Mouse (Mus musculus): ENCODE measurements at regions not wholly inside any gene's neighbourhood (a gene's known extent, or its start where the extent isn't known, plus 50 kb on each side); places are given as distances from the start of the nearest gene placed in this dataset.
A peak's percentile ranks its signal among the peaks of the same experiment; 100 is the strongest.

DNA sequence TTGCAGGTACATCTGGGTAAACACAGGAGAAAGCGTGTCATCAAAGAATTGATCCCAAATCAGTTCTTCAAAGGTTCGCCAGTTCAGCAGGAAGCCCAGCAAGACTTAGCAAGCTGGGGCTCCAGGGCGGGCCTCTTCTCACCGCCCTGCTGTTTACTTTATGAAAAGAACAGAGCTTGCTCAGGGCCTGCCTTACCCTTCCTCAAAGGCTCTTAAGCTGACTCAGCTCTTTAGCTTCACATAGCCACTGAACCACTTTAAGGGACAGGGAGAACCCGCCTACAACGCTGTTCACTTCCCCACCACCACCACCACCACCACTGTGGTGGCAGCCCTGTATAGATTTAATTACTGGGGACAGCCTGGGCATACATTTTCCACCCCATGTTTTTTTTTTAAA, 148.5 kb downstream of the Clic5 start:
- Histone ChIP-seq H3K27me3 (ENCODE audit: low read depth, poor library complexity, severe bottlenecking) (no peaks in the 10 kb centered on the region), H3K36me3 (no peaks in the 10 kb centered on the region), H3K9me3 (replicated peaks) (no peaks in the 10 kb centered on the region), H3K27ac (0 out of 2 replicates have a peak overlapping the region, but pooled peaks have one; percentile 23), H3K4me3 (no peak overlapping the region), H3K4me1 (peaks cover 25% of the 10 kb centered on the region)
- 43% methylated on average over 6 of the region's 6 CpGs for WGBS
- DNase-seq (ENCODE audit: low spot score): no peak

DNA sequence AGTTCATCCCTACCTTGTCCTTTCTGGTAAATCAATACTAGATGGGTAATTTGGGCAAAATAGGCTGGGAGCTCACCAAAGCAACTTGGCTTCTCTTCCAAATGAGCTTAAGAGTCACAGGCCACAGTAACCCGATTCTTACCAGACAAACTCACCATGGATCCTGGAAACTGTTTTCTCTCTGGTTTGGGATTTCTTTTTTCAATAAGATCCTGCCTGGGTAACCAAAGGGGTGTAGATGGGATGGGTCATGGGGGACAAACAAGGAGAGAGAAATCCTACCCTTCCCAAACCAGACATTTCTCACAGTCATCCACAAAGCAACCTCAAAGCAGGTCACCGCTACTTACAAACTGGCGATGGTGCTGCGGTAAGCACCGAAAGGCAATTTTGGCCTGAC, 148.9 kb downstream of the Clic5 start:
- Histone ChIP-seq H3K27me3 (ENCODE audit: low read depth, poor library complexity, severe bottlenecking) (no peaks in the 10 kb centered on the region), H3K4me3 (peak overlapping the region; percentile 30), H3K36me3 (no peaks in the 10 kb centered on the region), H3K27ac (0 out of 2 replicates have a peak overlapping the region, but pooled peaks have one; percentile 23), H3K4me1 (peaks cover 25% of the 10 kb centered on the region), H3K9me3 (replicated peaks) (no peaks in the 10 kb centered on the region)
- DNase-seq (ENCODE audit: low spot score): no peak
- 49% methylated on average over 5 of the region's 5 CpGs for WGBS

DNA sequence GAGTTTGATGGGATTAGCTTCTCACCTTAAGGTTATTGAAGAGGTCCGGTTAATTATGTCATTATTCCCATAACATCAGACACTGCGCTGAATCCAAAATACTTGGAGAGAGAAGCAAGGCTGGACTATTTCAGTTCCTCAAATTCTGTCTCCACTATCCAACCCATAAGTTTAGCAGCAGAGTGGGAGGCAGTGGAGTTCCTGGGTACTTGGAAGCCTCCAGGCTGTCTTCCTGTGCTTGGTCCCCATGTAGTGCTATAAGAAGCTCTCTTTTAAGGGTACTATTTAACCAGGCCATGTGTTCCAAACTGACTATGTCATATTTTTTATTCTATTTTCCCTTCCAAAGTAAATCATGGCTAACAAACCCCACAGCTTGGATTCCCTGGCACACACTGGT, 156.2 kb downstream of the Clic5 start:
- Histone ChIP-seq H3K27me3 (ENCODE audit: low read depth, poor library complexity, severe bottlenecking) (no peaks in the 10 kb centered on the region), H3K36me3 (no peaks in the 10 kb centered on the region), H3K4me1 (no peaks in the 10 kb centered on the region), H3K27ac (no peak overlapping the region), H3K4me3 (no peak overlapping the region), H3K9me3 (replicated peaks) (no peaks in the 10 kb centered on the region)
- 93% methylated on average over 2 of the region's 2 CpGs for WGBS
- DNase-seq (ENCODE audit: low spot score): no peak

- Histone ChIP-seq H3K9me3 (replicated peaks) (no peaks in the 10 kb centered on the region), H3K4me3 (no peak overlapping the region), H3K36me3 (no peaks in the 10 kb centered on the region), H3K4me1 (peaks cover 8% of the 10 kb centered on the region), H3K27ac (no peak overlapping the region), H3K27me3 (ENCODE audit: low read depth, poor library complexity, severe bottlenecking) (no peaks in the 10 kb centered on the region)
- WGBS: 88% methylated on average over 2 of the region's 2 CpGs
- no peak for DNase-seq (ENCODE audit: low spot score)
Observed at GRCm38 (mm10) chr17:44345374-44345773, 157.0 kb downstream of the Clic5 start.

DNA sequence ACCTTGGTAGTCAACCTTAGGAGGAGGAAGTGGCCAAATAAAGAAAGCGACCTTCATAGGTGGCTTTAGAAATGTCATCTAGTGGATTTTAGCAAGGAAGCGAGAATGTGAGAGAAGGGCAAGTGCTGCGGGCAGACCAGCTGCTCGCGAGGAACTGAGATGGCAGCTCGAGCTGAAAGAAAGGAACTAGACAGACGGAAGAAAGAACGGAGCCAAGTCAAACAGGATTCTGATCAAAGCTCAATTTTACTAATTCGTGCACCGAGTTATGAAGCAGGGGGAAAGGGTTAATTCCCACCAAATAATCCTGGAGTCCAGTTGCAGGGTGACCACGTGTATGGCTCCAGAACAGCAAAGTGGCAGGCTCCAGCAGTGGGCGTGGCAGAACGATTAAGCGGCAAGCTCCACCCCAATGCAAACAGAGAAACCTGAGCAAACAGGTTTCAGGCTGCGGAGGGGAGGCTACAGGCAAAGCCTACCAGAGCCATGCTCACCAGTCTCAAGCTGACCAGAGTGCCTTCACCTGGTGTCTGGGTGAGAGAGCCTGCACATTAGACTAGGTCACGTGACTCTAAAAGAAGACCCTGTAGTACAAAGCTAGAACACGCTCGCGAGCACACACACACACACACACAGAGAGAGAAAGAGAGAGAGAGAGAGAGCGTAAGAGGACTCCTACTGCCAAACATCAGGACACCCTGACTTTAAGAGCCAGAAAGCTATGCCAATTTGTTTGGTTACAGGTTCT, 162.0 kb downstream of the Clic5 start:
- peak; percentile 58 for DNase-seq (ENCODE audit: low spot score)
- Histone ChIP-seq H3K4me3 (0 out of 2 replicates have a peak overlapping the region, but pooled peaks have one; percentile 11), H3K9me3 (replicated peaks) (no peaks in the 10 kb centered on the region), H3K27ac (peak overlapping the region; percentile 75), H3K27me3 (ENCODE audit: low read depth, poor library complexity, severe bottlenecking) (no peaks in the 10 kb centered on the region), H3K36me3 (no peaks in the 10 kb centered on the region), H3K4me1 (peaks cover 13% of the 10 kb centered on the region)
- WGBS: 54% methylated on average over 20 of the region's 20 CpGs

DNA sequence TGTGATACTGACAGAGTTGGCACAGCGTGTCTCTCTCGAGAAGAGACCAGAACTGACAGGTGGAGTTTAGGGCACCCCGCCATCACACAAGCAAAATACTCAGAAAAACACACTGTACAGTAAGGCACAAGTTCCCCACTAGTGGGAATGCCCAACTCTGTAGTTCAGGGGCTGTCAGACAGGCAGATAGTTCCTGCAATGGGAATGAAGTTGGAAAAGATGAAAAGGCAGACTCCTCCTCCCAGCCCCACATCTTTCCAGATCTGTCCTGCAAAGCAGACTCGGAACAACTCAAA, 162.5 kb downstream of the Clic5 start:
- DNase-seq (ENCODE audit: low spot score): no peak
- 90% methylated on average over 4 of the region's 4 CpGs for WGBS
- H3K36me3 ChIP-seq: no peaks in the 10 kb centered on the region
- H3K4me3 ChIP-seq: 0 out of 2 replicates have a peak overlapping the region, but pooled peaks have one; percentile 11
- peaks cover 13% of the 10 kb centered on the region for H3K4me1 ChIP-seq
- no peaks in the 10 kb centered on the region for H3K9me3 ChIP-seq (replicated peaks)
- H3K27me3 ChIP-seq (ENCODE audit: low read depth, poor library complexity, severe bottlenecking): no peaks in the 10 kb centered on the region
- peak overlapping the region; percentile 75 for H3K27ac ChIP-seq

GRCm38 (mm10) chr17:44351499-44352117, 163.2 kb downstream of the Clic5 start:
- H3K9me3 ChIP-seq (replicated peaks): no peaks in the 10 kb centered on the region
- H3K36me3 ChIP-seq: no peaks in the 10 kb centered on the region
- no peak overlapping the region for H3K4me3 ChIP-seq
- no peaks in the 10 kb centered on the region for H3K27me3 ChIP-seq (ENCODE audit: low read depth, poor library complexity, severe bottlenecking)
- H3K27ac ChIP-seq: no peak overlapping the region; the same call in 1 of the 2 replicates
- peaks cover 13% of the 10 kb centered on the region for H3K4me1 ChIP-seq
- no peak for DNase-seq (ENCODE audit: low spot score)
- 82% methylated on average over 13 of the region's 13 CpGs for WGBS

- DNase-seq (ENCODE audit: low spot score): no peak
- Histone ChIP-seq H3K4me3 (no peak overlapping the region), H3K36me3 (no peaks in the 10 kb centered on the region), H3K9me3 (replicated peaks) (no peaks in the 10 kb centered on the region), H3K27me3 (ENCODE audit: low read depth, poor library complexity, severe bottlenecking) (no peaks in the 10 kb centered on the region), H3K27ac (no peak overlapping the region; the same call in 1 of the 2 replicates), H3K4me1 (peaks cover 13% of the 10 kb centered on the region)
- 88% methylated on average over 13 of the region's 13 CpGs for WGBS
Observed at GRCm38 (mm10) chr17:44352142-44352541, 163.8 kb downstream of the Clic5 start.

- no peaks in the 10 kb centered on the region for H3K9me3 ChIP-seq (replicated peaks)
- no peak overlapping the region for H3K27ac ChIP-seq
- H3K4me1 ChIP-seq: peaks cover 24% of the 10 kb centered on the region
- no peaks in the 10 kb centered on the region; the same call in 1 of the 2 replicates for H3K27me3 ChIP-seq (ENCODE audit: low read depth, poor library complexity, severe bottlenecking)
- no peaks in the 10 kb centered on the region for H3K36me3 ChIP-seq
- WGBS: 93% methylated on average over 4 of the region's 4 CpGs
- no peak overlapping the region for H3K4me3 ChIP-seq
- DNase-seq (ENCODE audit: low spot score): no peak
Observed at GRCm38 (mm10) chr17:44363111-44363510, 174.7 kb downstream of the Clic5 start.

- Histone ChIP-seq H3K4me3 (no peak overlapping the region), H3K36me3 (no peaks in the 10 kb centered on the region), H3K9me3 (replicated peaks) (no peaks in the 10 kb centered on the region), H3K27ac (no peak overlapping the region), H3K4me1 (peaks cover 18% of the 10 kb centered on the region), H3K27me3 (ENCODE audit: low read depth, poor library complexity, severe bottlenecking) (no peaks in the 10 kb centered on the region; the same call in 1 of the 2 replicates)
- no peak for DNase-seq (ENCODE audit: low spot score)
- 91% methylated on average over 6 of the region's 6 CpGs for WGBS
Observed at GRCm38 (mm10) chr17:44364494-44364893, 176.1 kb downstream of the Clic5 start.

DNA sequence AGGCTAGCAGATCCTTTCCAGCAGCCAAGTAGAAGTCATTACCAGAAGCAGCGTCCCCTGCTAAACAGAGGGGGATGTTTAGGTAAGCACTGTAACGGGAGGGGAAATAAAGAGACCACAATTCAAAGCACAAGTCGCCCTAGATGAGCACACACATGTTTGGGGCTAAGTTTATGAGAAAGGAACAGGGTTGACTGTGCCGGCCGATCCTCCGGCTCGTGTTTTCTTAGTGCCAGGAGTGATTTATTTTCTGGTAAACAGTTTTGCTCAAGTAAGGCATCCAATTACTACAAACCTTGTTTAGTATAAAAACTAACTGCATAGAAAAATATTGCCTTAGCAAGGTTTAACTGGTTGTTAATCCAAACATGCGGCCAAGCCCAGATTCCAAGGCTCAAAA, 178.1 kb downstream of the Clic5 start:
- peaks cover 18% of the 10 kb centered on the region for H3K4me1 ChIP-seq
- no peaks in the 10 kb centered on the region for H3K9me3 ChIP-seq (replicated peaks)
- no peaks in the 10 kb centered on the region for H3K36me3 ChIP-seq
- no peak overlapping the region for H3K27ac ChIP-seq
- no peaks in the 10 kb centered on the region; the same call in 1 of the 2 replicates for H3K27me3 ChIP-seq (ENCODE audit: low read depth, poor library complexity, severe bottlenecking)
- no peak for DNase-seq (ENCODE audit: low spot score)
- no peak overlapping the region for H3K4me3 ChIP-seq
- WGBS: 56% methylated on average over 8 of the region's 8 CpGs

DNA sequence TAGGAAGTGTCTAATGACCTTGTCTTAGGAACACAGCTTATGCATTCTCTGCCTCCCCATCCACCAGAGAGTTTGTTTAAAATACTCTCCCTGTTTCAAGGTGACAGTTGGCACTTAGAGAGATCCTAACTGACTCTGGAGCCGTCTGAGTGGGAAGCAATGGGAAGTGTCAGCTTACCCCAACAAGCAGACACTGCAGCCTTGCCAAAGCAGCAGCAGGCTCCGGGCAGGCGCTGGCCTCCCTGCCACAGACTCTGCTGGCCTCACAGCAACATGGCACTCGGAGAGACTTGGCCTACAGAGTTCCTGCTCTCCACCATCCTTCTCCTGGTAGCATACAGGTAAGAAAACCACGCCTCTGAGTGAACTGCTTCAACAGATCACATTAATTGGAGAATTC, 179.2 kb downstream of the Clic5 start:
- 33% methylated on average over 5 of the region's 5 CpGs for WGBS
- no peaks in the 10 kb centered on the region; the same call in 1 of the 2 replicates for H3K27me3 ChIP-seq (ENCODE audit: low read depth, poor library complexity, severe bottlenecking)
- H3K9me3 ChIP-seq (replicated peaks): no peaks in the 10 kb centered on the region
- no peak for DNase-seq (ENCODE audit: low spot score)
- peaks cover 18% of the 10 kb centered on the region for H3K4me1 ChIP-seq
- no peaks in the 10 kb centered on the region for H3K36me3 ChIP-seq
- no peak overlapping the region for H3K27ac ChIP-seq
- no peak overlapping the region for H3K4me3 ChIP-seq

GRCm38 (mm10) chr17:44370966-44371465, 182.6 kb downstream of the Clic5 start:
- 91% methylated on average over 3 of the region's 3 CpGs for WGBS
- DNase-seq (ENCODE audit: low spot score): no peak
- peaks cover 2% of the 10 kb centered on the region; the same call in 1 of the 2 replicates for H3K27me3 ChIP-seq (ENCODE audit: low read depth, poor library complexity, severe bottlenecking)

More at GRCm38 (mm10) chr17:44370966-44371465, 182.6 kb downstream of the Clic5 start:
- H3K36me3 ChIP-seq: no peaks in the 10 kb centered on the region
- H3K9me3 ChIP-seq (replicated peaks): no peaks in the 10 kb centered on the region
- H3K27ac ChIP-seq: no peak overlapping the region
- H3K4me1 ChIP-seq: peaks cover 18% of the 10 kb centered on the region
- no peak overlapping the region for H3K4me3 ChIP-seq
